Mouse (Mus musculus) embryonic stem cell, embryonic (primary cell): Measurements from ENCODE around the gene Kif11.

ENCODE experiments used
- CTCF ChIA-PET, 4 experiments: fragments of 300-600 bp in 2 of 4; fragments of 350-600 bp in 2 of 4; sonication (Branson Sonifier 250); formaldehyde crosslinking; loops; one replicate each; lab custom pipeline; 2022; ENCODE audit warnings: inconsistent platforms in 2 of 4; lab: Charles Lee
- POLR2A ChIA-PET, 4 experiments: fragments of 300-600 bp in 2 of 4; fragments of 350-600 bp in 2 of 4; sonication (Branson Sonifier 250); formaldehyde crosslinking; loops; one replicate each; lab custom pipeline; 2022; ENCODE audit warnings: antibody characterized with exemption in 4 of 4, inconsistent platforms in 1 of 4; lab: Charles Lee

Gene Kif11

GRCm38 (mm10) chr19:37375755-37376615 is at the start of gene Kif11:
Kif11 (plus strand) TSS chr19:37376403.
- ChIA-PET POLR2A (interaction anchor here (0.5 to 6.6 kb wide), 76 partner anchors 9 to 930 kb away, joined by 3 to 70 read pairs (median 4); partner anchors contain the start of genes Hhex (in 3 of the 4), Btaf1 (in 2 of the 4), Fgfbp3 (in 1 of the 4) and March5 (in 1 of the 4)), CTCF (interaction anchor here in 2 of 4 experiments (0.6 to 2.0 kb wide), 7 partner anchors 10 to 154 kb away, joined by 3 to 6 read pairs (median 5); no protein-coding TSS in a partner anchor)

GRCm38 (mm10) chr19:37327216-37327615 is 49.0 kb upstream of the Kif11 start:
- POLR2A ChIA-PET, result interaction anchor here in 1 of 4 experiments (1.2 kb wide), 1 partner anchor 15 kb away, joined by 5 read pairs; no protein-coding TSS in a partner anchor
- CTCF ChIA-PET, result interaction anchor here in 1 of 4 experiments (0.7 kb wide), 1 partner anchor 14 kb away, joined by 3 read pairs; no protein-coding TSS in a partner anchor

- CTCF ChIA-PET, result no interaction called here
Measured at GRCm38 (mm10) chr19:37332726-37333125, 43.5 kb upstream of the Kif11 start.

GRCm38 (mm10) chr19:37333357-37333756 is 42.8 kb upstream of the Kif11 start:
- ChIA-PET CTCF (no interaction called here), POLR2A (interaction anchor here in 2 of 4 experiments (0.5 to 2.3 kb wide), 3 partner anchors 13 to 149 kb away, joined by 3 to 5 read pairs (median 4); no protein-coding TSS in a partner anchor)

More at GRCm38 (mm10) chr19:37332726-37333125, 43.5 kb upstream of the Kif11 start:
- POLR2A ChIA-PET, result interaction anchor here in 1 of 4 experiments (1.0 to 1.3 kb wide), 2 partner anchors 13 to 16 kb away, joined by 3 read pairs; no protein-coding TSS in a partner anchor

- POLR2A ChIA-PET, result interaction anchor here in 2 of 4 experiments (0.8 to 2.8 kb wide), 8 partner anchors 11 to 410 kb away, joined by 3 to 10 read pairs (median 6); partner anchors contain the start of genes Btaf1 (in 1 of the 2) and Kif11 (in 1 of the 2)
- CTCF ChIA-PET, result interaction anchor here in 1 of 4 experiments (0.6 kb wide), 1 partner anchor 784 kb away, joined by 6 read pairs; no protein-coding TSS in a partner anchor
Measured at GRCm38 (mm10) chr19:37335392-37335791, 40.8 kb upstream of the Kif11 start.

- ChIA-PET POLR2A (interaction anchor here in 2 of 4 experiments (0.5 to 4.9 kb wide), 9 partner anchors 10 to 420 kb away, joined by 3 to 32 read pairs (median 3); no protein-coding TSS in a partner anchor), CTCF (interaction anchor here in 1 of 4 experiments (0.7 to 1.1 kb wide), 2 partner anchors 17 to 171 kb away, joined by 3 to 6 read pairs; no protein-coding TSS in a partner anchor)
Measured at GRCm38 (mm10) chr19:37337752-37338151, 38.5 kb upstream of the Kif11 start, which contains the start of gene Ide. Ide (minus strand) TSS chr19:37337852.

- POLR2A ChIA-PET, result interaction anchor here in 3 of 4 experiments (0.5 to 4.9 kb wide), 14 partner anchors 9 to 410 kb away, joined by 3 to 32 read pairs (median 4); partner anchors contain the start of gene Kif11 (in 1 of the 3)
- CTCF ChIA-PET, result interaction anchor here in 3 of 4 experiments (0.6 kb wide), 3 partner anchors 88 to 517 kb away, joined by 3 to 6 read pairs (median 3); no protein-coding TSS in a partner anchor
Measured at GRCm38 (mm10) chr19:37340495-37340894, 35.7 kb upstream of the Kif11 start.

GRCm38 (mm10) chr19:37340931-37341330 is 35.3 kb upstream of the Kif11 start:
- ChIA-PET POLR2A (interaction anchor here in 2 of 4 experiments (1.2 to 4.9 kb wide), 6 partner anchors 8 to 411 kb away, joined by 3 to 32 read pairs (median 4); partner anchors contain the start of gene Kif11 (in 1 of the 2)), CTCF (interaction anchor here in 3 of 4 experiments (0.6 to 0.7 kb wide), 3 partner anchors 89 to 517 kb away, joined by 3 to 6 read pairs (median 3); no protein-coding TSS in a partner anchor)

- POLR2A ChIA-PET, result interaction anchor here in 1 of 4 experiments (0.9 kb wide), 1 partner anchor 8 kb away, joined by 3 read pairs; no protein-coding TSS in a partner anchor
- CTCF ChIA-PET, result no interaction called here
Measured at GRCm38 (mm10) chr19:37343899-37344298, 32.3 kb upstream of the Kif11 start.

GRCm38 (mm10) chr19:37346258-37346657 is 29.9 kb upstream of the Kif11 start:
- POLR2A ChIA-PET, result interaction anchor here in 2 of 4 experiments (0.7 to 1.8 kb wide), 5 partner anchors 9 to 88 kb away, joined by 3 to 8 read pairs (median 4); partner anchors contain the start of gene Hhex (in 1 of the 2)
- CTCF ChIA-PET, result no interaction called here

- ChIA-PET CTCF (interaction anchor here in 1 of 4 experiments (0.6 kb wide), 1 partner anchor 182 kb away, joined by 4 read pairs; no protein-coding TSS in a partner anchor), POLR2A (interaction anchor here in 2 of 4 experiments (0.6 to 3.9 kb wide), 10 partner anchors 10 to 405 kb away, joined by 3 to 32 read pairs (median 3); partner anchors contain the start of gene Ide (in 1 of the 2))
Measured at GRCm38 (mm10) chr19:37348331-37348730, 27.9 kb upstream of the Kif11 start.

- ChIA-PET POLR2A (interaction anchor here in 2 of 4 experiments (0.6 to 3.9 kb wide), 11 partner anchors 9 to 960 kb away, joined by 3 to 32 read pairs (median 3); partner anchors contain the start of gene Ide (in 1 of the 2)), CTCF (no interaction called here)
Measured at GRCm38 (mm10) chr19:37348952-37349351, 27.3 kb upstream of the Kif11 start.

- CTCF ChIA-PET, result interaction anchor here in 2 of 4 experiments (0.6 to 0.7 kb wide), 2 partner anchors 145 to 212 kb away, joined by 3 read pairs; partner anchors contain the start of gene March5 (in 1 of the 2)
- POLR2A ChIA-PET, result interaction anchor here in 3 of 4 experiments (0.5 to 2.5 kb wide), 16 partner anchors 8 to 939 kb away, joined by 3 to 13 read pairs (median 4); partner anchors contain the start of genes Btaf1 (in 1 of the 3) and Kif11 (in 1 of the 3)
Measured at GRCm38 (mm10) chr19:37352756-37353155, 23.4 kb upstream of the Kif11 start.

GRCm38 (mm10) chr19:37353331-37353730 is 22.9 kb upstream of the Kif11 start:
- CTCF ChIA-PET, result no interaction called here
- POLR2A ChIA-PET, result interaction anchor here in 2 of 4 experiments (0.6 to 2.5 kb wide), 7 partner anchors 9 to 428 kb away, joined by 3 to 13 read pairs (median 6); partner anchors contain the start of genes Btaf1 (in 1 of the 2) and Kif11 (in 1 of the 2)

GRCm38 (mm10) chr19:37360044-37360443 is 16.2 kb upstream of the Kif11 start:
- ChIA-PET POLR2A (interaction anchor here in 3 of 4 experiments (0.7 to 7.6 kb wide), 6 partner anchors 16 to 444 kb away, joined by 3 to 70 read pairs (median 5); partner anchors contain the start of gene Kif11 (in 2 of the 3)), CTCF (no interaction called here)

- CTCF ChIA-PET, result interaction anchor here (0.6 to 1.4 kb wide), 5 partner anchors 13 to 453 kb away, joined by 3 to 4 read pairs (median 3); partner anchors contain the start of gene Kif11 (in 1 of the 4)
- POLR2A ChIA-PET, result interaction anchor here (0.5 to 2.8 kb wide), 19 partner anchors 10 to 155 kb away, joined by 3 to 52 read pairs (median 4); partner anchors contain the start of genes Kif11 (in 2 of the 4), Hhex (in 1 of the 4) and March5 (in 1 of the 4)
Measured at GRCm38 (mm10) chr19:37362545-37362944, 13.7 kb upstream of the Kif11 start.
